Mouse (Mus musculus) CH12.LX (cell line): ENCODE data around the gene Gm49340. TPM values are rescaled to one million over a fixed set of nuclear protein-coding genes. Genes with fewer than 3 reads are reported as not detected.

Experiments
- DNase-seq: peaks from one replicate; pipeline ENCODE4 v3.0.0-alpha.2; 2013; ENCODE audit errors: extremely low read depth
- H3K27ac ChIP-seq: 2 replicates; pipeline ENCODE4 v1.5.1; 2012; ENCODE audit warnings: low read depth, mild to moderate bottlenecking, control low read depth, moderate library complexity; ENCODE audit not compliant: insufficient read depth
- H3K27me3 ChIP-seq: replicated peaks from 2 replicates; pipeline ENCODE3; 2012; ENCODE audit warnings: inconsistent platforms
- H3K36me3 ChIP-seq, 2 experiments: replicated peaks in 1 of 2; 2 replicates each; pipeline versions ENCODE3 to v1.6.1; 2012; ENCODE audit warnings: inconsistent platforms in 1 of 2, low read length in 1 of 2, mild to moderate bottlenecking in 1 of 2, mixed read lengths in 1 of 2, moderate library complexity in 1 of 2; ENCODE audit not compliant: control insufficient read depth in 1 of 2, insufficient read depth in 1 of 2
- H3K4me1 ChIP-seq, 2 experiments: 2 replicates each; pipeline ENCODE4 v1.6.1; 2012; ENCODE audit warnings: inconsistent platforms in 1 of 2, moderate library complexity in 1 of 2; ENCODE audit not compliant: insufficient read depth in 2 of 2, control insufficient read depth in 1 of 2
- H3K4me2 ChIP-seq: 2 replicates; pipeline ENCODE4 v1.6.1; 2012; ENCODE audit warnings: low read depth, mild to moderate bottlenecking, control low read depth; ENCODE audit not compliant: poor library complexity, insufficient read depth, severe bottlenecking
- H3K4me3 ChIP-seq, 3 experiments: fragments of 150-350 bp in 1 of 3; sonication (generic) in 1 of 3; replicated peaks in 1 of 3; 2 replicates each; pipeline versions ENCODE3 to v1.5.1; 2011 to 2012; ENCODE audit warnings: low read depth in 2 of 3, low read length in 2 of 3, mild to moderate bottlenecking in 2 of 3, moderate library complexity in 2 of 3, control low read depth in 1 of 3, improper control_type of control experiment in 1 of 3, inconsistent platforms in 1 of 3, mixed read lengths in 1 of 3; ENCODE audit not compliant: poor library complexity in 1 of 3
- H3K79me2 ChIP-seq: replicated peaks from 2 replicates; pipeline ENCODE4 v1.6.1; 2012; ENCODE audit warnings: mild to moderate bottlenecking, moderate library complexity; ENCODE audit not compliant: control insufficient read depth, poor library complexity, insufficient read depth, severe bottlenecking; ENCODE audit errors: extremely low read depth
- H3K9ac ChIP-seq: 2 replicates; pipeline ENCODE4 v1.6.1; 2012; ENCODE audit warnings: low read depth, mild to moderate bottlenecking, control low read depth, moderate library complexity; ENCODE audit not compliant: insufficient read depth
- H3K9me3 ChIP-seq: replicated peaks from 2 replicates; pipeline ENCODE3; 2012; ENCODE audit warnings: low read length, inconsistent platforms, mixed read lengths
- BHLHE40 ChIP-seq: IDR thresholded peaks from 2 replicates; pipeline ENCODE4 v1.6.1; 2011; ENCODE audit warnings: mild to moderate bottlenecking, low read depth, low read length, improper control_type of control experiment
- CHD1 ChIP-seq: IDR thresholded peaks from 2 replicates; pipeline ENCODE4 v1.6.1; 2012; ENCODE audit warnings: low read depth, low read length, improper control_type of control experiment, inconsistent platforms
- CHD2 ChIP-seq: IDR thresholded peaks from 2 replicates; pipeline ENCODE4 v1.6.1; 2011; ENCODE audit warnings: low read length, improper control_type of control experiment
- CTCF ChIP-seq, 2 experiments: IDR thresholded peaks in 1 of 2; conservative IDR thresholded peaks in 1 of 2; 2 replicates each; pipeline ENCODE4 v1.5.1; 2011 to 2012; ENCODE audit warnings: low read depth in 2 of 2, low read length in 2 of 2, improper control_type of control experiment in 1 of 2, inconsistent platforms in 1 of 2, mild to moderate bottlenecking in 1 of 2, moderate library complexity in 1 of 2
- E2F4 ChIP-seq: IDR thresholded peaks from 2 replicates; pipeline ENCODE4 v1.6.1; 2011; ENCODE audit warnings: low read depth, low read length, improper control_type of control experiment; ENCODE audit not compliant: insufficient replicate concordance
- ELF1 ChIP-seq: IDR thresholded peaks from 2 replicates; pipeline ENCODE4 v1.6.1; 2014; ENCODE audit warnings: low read depth, mild to moderate bottlenecking, inconsistent platforms, low read length, improper control_type of control experiment
- EP300 ChIP-seq: IDR thresholded peaks from 2 replicates; pipeline ENCODE4 v1.6.1; 2011; ENCODE audit warnings: low read length, improper control_type of control experiment
- ETS1 ChIP-seq: conservative IDR thresholded peaks from 2 replicates; pipeline ENCODE4 v1.6.1; 2012; ENCODE audit warnings: low read depth, mild to moderate bottlenecking, inconsistent platforms, low read length, improper control_type of control experiment, moderate library complexity
- GABPA ChIP-seq: IDR thresholded peaks from 2 replicates; pipeline ENCODE4 v1.6.1; 2012; ENCODE audit warnings: low read depth, low read length, improper control_type of control experiment, inconsistent platforms; ENCODE audit not compliant: insufficient replicate concordance
- HCFC1 ChIP-seq: IDR thresholded peaks from 2 replicates; pipeline ENCODE4 v1.6.1; 2012; ENCODE audit warnings: low read depth, mild to moderate bottlenecking, inconsistent platforms, low read length, improper control_type of control experiment
- IRF4 ChIP-seq: IDR thresholded peaks from 2 replicates; pipeline ENCODE4 v1.6.1; 2014; ENCODE audit warnings: low read depth, mild to moderate bottlenecking, inconsistent platforms, low read length, improper control_type of control experiment
- JUN ChIP-seq: IDR thresholded peaks from 2 replicates; pipeline ENCODE4 v1.6.1; 2011; ENCODE audit warnings: low read depth, mild to moderate bottlenecking, low read length, improper control_type of control experiment, moderate library complexity; ENCODE audit not compliant: insufficient read depth
- JUND ChIP-seq: conservative IDR thresholded peaks from 2 replicates; pipeline ENCODE4 v1.6.1; 2011; ENCODE audit warnings: low read depth, low read length, improper control_type of control experiment
- KAT2A ChIP-seq: IDR thresholded peaks from 2 replicates; pipeline ENCODE4 v1.6.1; 2012; ENCODE audit warnings: low read length, improper control_type of control experiment, inconsistent platforms; ENCODE audit not compliant: insufficient replicate concordance
- MAFK ChIP-seq: IDR thresholded peaks from 2 replicates; pipeline ENCODE4 v1.6.1; 2011; ENCODE audit warnings: low read length, improper control_type of control experiment; ENCODE audit not compliant: insufficient replicate concordance
- MAX ChIP-seq: IDR thresholded peaks from 2 replicates; pipeline ENCODE4 v1.6.1; 2011; ENCODE audit warnings: low read length, improper control_type of control experiment
- MAZ ChIP-seq: IDR thresholded peaks from 2 replicates; pipeline ENCODE4 v1.6.1; 2012; ENCODE audit warnings: low read depth, mild to moderate bottlenecking, inconsistent platforms, low read length, improper control_type of control experiment, moderate library complexity
- MEF2A ChIP-seq: IDR thresholded peaks from 2 replicates; pipeline ENCODE4 v1.6.1; 2014; ENCODE audit warnings: low read depth, mild to moderate bottlenecking, inconsistent platforms, low read length, improper control_type of control experiment, borderline replicate concordance
- MXI1 ChIP-seq: IDR thresholded peaks from 2 replicates; pipeline ENCODE4 v1.6.1; 2011; ENCODE audit warnings: mild to moderate bottlenecking, low read depth, low read length, improper control_type of control experiment
- MYC ChIP-seq: IDR thresholded peaks from 2 replicates; pipeline ENCODE4 v1.6.1; 2011; ENCODE audit warnings: low read depth, mild to moderate bottlenecking, improper control_type of control experiment, low read length
- NELFE ChIP-seq: IDR thresholded peaks from 2 replicates; pipeline ENCODE4 v1.6.1; 2011; ENCODE audit warnings: low read depth, low read length, improper control_type of control experiment
- NRF1 ChIP-seq: IDR thresholded peaks from 2 replicates; pipeline ENCODE4 v1.6.1; 2014; ENCODE audit warnings: low read depth, mild to moderate bottlenecking, inconsistent platforms, low read length, improper control_type of control experiment, moderate library complexity
- PAX5 ChIP-seq: IDR thresholded peaks from 2 replicates; pipeline ENCODE4 v1.6.1; 2012; ENCODE audit warnings: low read length, inconsistent platforms, mixed read lengths
- POLR2A ChIP-seq: IDR thresholded peaks from 2 replicates; pipeline ENCODE4 v1.6.1; 2011; ENCODE audit warnings: low read depth, mild to moderate bottlenecking, improper control_type of control experiment, low read length
- POLR2AphosphoS2 ChIP-seq: IDR thresholded peaks from 2 replicates; pipeline ENCODE4 v1.6.1; 2011; ENCODE audit warnings: low read depth, low read length, improper control_type of control experiment
- RAD21 ChIP-seq: IDR thresholded peaks from 2 replicates; pipeline ENCODE4 v1.6.1; 2011; ENCODE audit warnings: low read depth, mild to moderate bottlenecking, low read length, improper control_type of control experiment, moderate library complexity
- RCOR1 ChIP-seq: conservative IDR thresholded peaks from 2 replicates; pipeline ENCODE4 v1.6.1; 2012; ENCODE audit warnings: low read depth, mild to moderate bottlenecking, inconsistent platforms, low read length, improper control_type of control experiment
- SIN3A ChIP-seq: IDR thresholded peaks from 2 replicates; pipeline ENCODE4 v1.6.1; 2012; ENCODE audit warnings: low read length, improper control_type of control experiment, inconsistent platforms
- SMC3 ChIP-seq: IDR thresholded peaks from 2 replicates; pipeline ENCODE4 v1.6.1; 2011; ENCODE audit warnings: low read depth, low read length, improper control_type of control experiment
- TBP ChIP-seq: conservative IDR thresholded peaks from 2 replicates; pipeline ENCODE4 v1.6.1; 2011; ENCODE audit warnings: low read depth, low read length, improper control_type of control experiment
- TCF12 ChIP-seq: IDR thresholded peaks from 2 replicates; pipeline ENCODE4 v1.6.1; 2014; ENCODE audit warnings: low read depth, mild to moderate bottlenecking, inconsistent platforms, low read length, improper control_type of control experiment
- UBTF ChIP-seq: IDR thresholded peaks from 2 replicates; pipeline ENCODE4 v1.6.1; 2012; ENCODE audit warnings: low read depth, mild to moderate bottlenecking, inconsistent platforms, low read length, improper control_type of control experiment, moderate library complexity
- USF1 ChIP-seq: IDR thresholded peaks from 2 replicates; pipeline ENCODE4 v1.6.1; 2014; ENCODE audit warnings: low read depth, mild to moderate bottlenecking, inconsistent platforms, low read length, improper control_type of control experiment
- USF2 ChIP-seq: conservative IDR thresholded peaks from 2 replicates; pipeline ENCODE4 v1.6.1; 2011; ENCODE audit warnings: low read depth, low read length, improper control_type of control experiment
- ZC3H11A ChIP-seq: IDR thresholded peaks from 2 replicates; pipeline ENCODE4 v1.6.1; 2012; ENCODE audit warnings: low read depth, mild to moderate bottlenecking, inconsistent platforms, low read length, improper control_type of control experiment
- ZKSCAN1 ChIP-seq: IDR thresholded peaks from 2 replicates; pipeline ENCODE4 v1.6.1; 2012; ENCODE audit warnings: low read depth, inconsistent platforms, low read length, improper control_type of control experiment, borderline replicate concordance
- ZMIZ1 ChIP-seq: IDR thresholded peaks from 2 replicates; pipeline ENCODE4 v1.6.1; 2012; ENCODE audit warnings: low read depth, mild to moderate bottlenecking, inconsistent platforms, low read length, improper control_type of control experiment
- ZNF384 ChIP-seq: IDR thresholded peaks from 2 replicates; pipeline ENCODE4 v1.6.1; 2012; ENCODE audit warnings: low read depth, low read length, improper control_type of control experiment, inconsistent platforms
- dilution Hi-C: fragments of 300-500 bp; cut with MboI; formaldehyde crosslinking; loops from 2 replicates; pipeline ENCODE4 v1.14.3; 2020; ENCODE audit warnings: low sequenced_read_pairs; ENCODE audit not compliant: extremely low pct_unique_long_range_greater_than_20kb, extremely low pct_ligation_motif_present
- in situ Hi-C: fragments of 300-500 bp; cut with MboI; formaldehyde crosslinking; loops from 3 replicates; pipeline ENCODE4 v1.14.3; 2019; ENCODE audit warnings: low sequenced_read_pairs, low pct_ligation_motif_present, low pct_unique_long_range_greater_than_20kb, mixed read lengths
- polyA plus RNA-seq: library from polyadenylated mRNA; unstranded; fragments of >175 nt; gene quantifications from 2 replicates; pipeline ENCODE4 v1.2.1, GENCODE M21; 2012; ENCODE audit warnings: low read depth; ENCODE audit not compliant: insufficient read length
- total RNA-seq, 2 experiments: library from RNA; depleted of rRNA; stranded (reverse); fragments of 300-350 nt in 1 of 2; fragments of >200 nt in 1 of 2; gene quantifications; 2 replicates each; pipeline ENCODE4 v1.2.3; 2012 to 2014

The Gm49340 gene
- total and polyA plus RNA-seq, 3 experiments, result not detected

DNA sequence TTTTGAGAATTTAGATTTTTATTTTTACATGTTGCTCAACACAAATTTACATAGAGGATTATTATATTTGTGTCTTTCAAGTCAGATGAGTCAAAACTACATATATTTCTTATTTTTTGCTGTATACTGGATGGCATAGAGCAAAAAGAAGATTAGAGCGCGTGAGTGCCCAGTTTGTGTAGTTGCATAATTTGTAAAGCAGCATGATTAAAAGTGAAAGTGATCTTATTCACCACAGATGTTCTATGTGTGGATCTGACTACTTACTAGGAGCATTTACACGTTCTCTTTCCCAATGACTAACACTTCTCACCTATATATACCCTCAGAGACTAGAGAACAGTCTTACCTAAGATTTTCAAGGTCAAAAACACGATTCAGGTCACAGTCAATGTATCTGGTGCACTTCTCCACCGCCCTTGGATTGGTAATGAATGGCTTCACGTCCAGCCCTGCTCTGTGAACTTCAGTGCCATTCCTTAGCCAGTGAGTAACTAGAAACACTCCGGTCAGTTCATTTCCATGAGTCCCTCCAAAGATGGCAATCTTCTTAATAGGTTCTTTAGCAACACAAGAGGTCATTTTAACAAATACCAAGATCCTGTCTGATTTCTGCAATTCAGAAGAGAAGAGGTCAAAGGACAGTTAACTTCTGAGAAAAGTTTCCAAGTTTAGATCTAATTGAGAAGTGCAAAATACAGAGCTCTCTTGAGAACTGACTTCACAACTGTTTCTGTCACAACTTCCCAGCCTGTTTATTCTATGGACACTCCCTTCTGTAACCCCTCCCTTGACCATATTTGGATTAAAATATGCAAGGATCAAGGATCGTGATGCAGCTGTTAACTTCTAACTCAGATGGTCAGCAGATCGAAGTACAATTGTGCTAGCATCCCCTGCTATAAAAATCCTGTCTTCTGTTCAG, 5.4 kb upstream of the Gm49340 start:
- Histone ChIP-seq H3K36me3 (no peaks in the 10 kb centered on the region), H3K9me3 (peaks cover 2% of the 10 kb centered on the region), H3K79me2 (no peaks in the 10 kb centered on the region), H3K4me1 (peaks cover 0 to 5% of the 10 kb centered on the region in 2 experiments; a peak in 1 of 4 replicates), H3K27me3 (peaks cover 59% of the 10 kb centered on the region), H3K4me2 (peak overlapping the region; percentile 74), H3K27ac (no peak overlapping the region), H3K4me3 (no peak overlapping the region), H3K9ac (no peak overlapping the region)
- TF ChIP-seq MAFK (no peak), ZMIZ1 (no peak), ETS1 (peak; percentile 82), TBP (no peak), EP300 (peak; percentile 84), E2F4 (no peak), SMC3 (no peak), JUND (peak; percentile 79), MYC (peak; percentile 59; the same call in 1 of the 2 replicates), RAD21 (no peak), USF2 (no peak), MXI1 (no peak), RCOR1 (peak; percentile 26; the same call in 1 of the 2 replicates), CHD1 (no peak), MAZ (no peak), TCF12 (0 out of 2 replicates have a peak, but pooled peaks have one; percentile 12), ZKSCAN1 (no peak), CHD2 (no peak), ZNF384 (no peak), POLR2A (no peak), CTCF (conservative IDR thresholded peaks at IDR 0.05 in 1 of 2, IDR thresholded peaks at IDR 0.05 in 1 of 2; ENCODE audit: low read depth in 2 of 2, low read length in 2 of 2) (no peak), USF1 (no peak), IRF4 (peak; percentile 92), MAX (peak; percentile 26; the same call in 1 of the 2 replicates), BHLHE40 (peak; percentile 91), NRF1 (no peak), ELF1 (no peak), UBTF (no peak), ZC3H11A (no peak), NELFE (no peak), JUN (peak; percentile 76), POLR2AphosphoS2 (no peak), PAX5 (no peak), KAT2A (no peak), SIN3A (no peak), HCFC1 (no peak), MEF2A (peak; percentile 49; the same call in 1 of the 2 replicates), GABPA (no peak)
- peak; percentile 10 for DNase-seq
- dilution Hi-C loops (no loop called here), in situ Hi-C loops (no loop called here)
